Mouse (Mus musculus): ENCODE measurements around the gene AL731706.2.
"Not testable (repeated sequence)": the region's sequence is repeated elsewhere in the genome, so short reads cannot be mapped to it uniquely, and the experiment has no call there.

AL731706.2 gene

DNA sequence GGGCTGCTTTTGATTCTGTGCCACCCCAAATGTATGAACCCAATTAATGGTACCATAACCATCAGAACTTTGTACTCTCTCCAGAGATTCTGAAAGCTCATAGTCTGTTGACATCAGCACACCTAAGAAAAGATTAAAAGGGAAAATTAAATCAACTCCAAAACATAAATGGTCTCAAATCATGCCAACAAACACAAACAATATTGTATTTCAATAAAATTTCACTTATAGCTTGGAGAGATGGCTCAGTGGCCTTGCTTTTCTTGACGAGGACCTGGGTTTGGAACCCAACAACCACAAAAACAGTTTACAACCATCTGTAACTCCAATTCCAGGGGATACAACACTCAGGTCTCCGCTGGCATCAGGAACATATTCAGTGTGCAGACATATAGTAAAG lies at the start of gene AL731706.2:
Gene AL731706.2, minus strand, starts transcription at position 101 of the 400 bp plus-strand sequence.
- no peak for DNase-seq (ENCODE audit: low spot score)

DNA sequence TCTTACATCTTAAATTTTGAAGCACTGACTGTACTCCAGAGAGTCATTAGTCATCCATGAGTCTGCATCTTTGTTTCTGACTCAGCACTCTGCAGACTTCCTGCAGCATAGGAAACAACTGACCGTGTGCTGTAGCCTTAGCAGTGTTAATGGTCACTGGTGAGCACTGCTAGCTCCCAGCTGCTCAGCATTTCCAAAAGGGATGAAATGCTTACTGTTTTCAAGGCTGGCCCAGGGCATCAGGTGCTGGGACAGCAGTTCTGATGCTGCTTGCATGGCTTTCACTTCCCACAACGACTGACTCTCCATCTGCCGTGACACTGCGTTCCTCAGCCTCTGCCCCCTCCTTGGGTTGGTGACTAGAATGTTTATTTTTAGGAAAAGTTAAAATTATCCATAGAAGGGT lies 35.5 kb upstream of the AL731706.2 start:
- DNase-seq (ENCODE audit: low spot score) = peak; percentile 53

GRCm38 (mm10) chr2:136920257-136920993 lies 34.9 kb upstream of the AL731706.2 start:
- DNase-seq (ENCODE audit: low spot score) = no peak

- DNase-seq (ENCODE audit: low spot score) = no peak
Observed at GRCm38 (mm10) chr2:136919433-136919832, 34.0 kb upstream of the AL731706.2 start.

DNA sequence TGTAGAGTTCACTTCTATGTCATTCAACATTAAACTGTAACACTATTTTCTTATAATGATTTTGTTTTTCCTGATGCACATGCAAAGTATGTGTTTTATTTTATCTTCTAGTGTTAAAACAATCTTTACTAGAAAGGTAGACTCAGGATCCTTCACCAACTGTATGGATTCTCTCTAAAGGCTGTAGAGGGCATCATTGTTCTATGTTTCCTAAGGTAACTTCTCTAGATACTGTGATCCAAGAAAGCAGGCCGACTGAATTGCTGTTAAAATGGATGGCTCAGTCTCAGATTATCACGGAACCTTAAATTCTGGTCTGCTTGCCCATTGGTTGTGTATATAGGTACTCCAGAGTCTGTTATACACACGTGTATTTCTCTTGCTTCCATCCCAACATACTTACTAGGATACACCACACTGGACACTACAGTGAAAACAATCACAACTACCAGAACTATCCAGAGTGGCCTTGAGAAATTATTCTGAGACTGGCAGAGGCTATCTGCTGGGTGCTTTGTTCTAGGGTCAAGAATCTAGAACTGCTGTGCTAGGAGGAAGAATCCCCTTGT lies 28.9 kb upstream of the AL731706.2 start:
- no peak for DNase-seq (ENCODE audit: low spot score)

DNA sequence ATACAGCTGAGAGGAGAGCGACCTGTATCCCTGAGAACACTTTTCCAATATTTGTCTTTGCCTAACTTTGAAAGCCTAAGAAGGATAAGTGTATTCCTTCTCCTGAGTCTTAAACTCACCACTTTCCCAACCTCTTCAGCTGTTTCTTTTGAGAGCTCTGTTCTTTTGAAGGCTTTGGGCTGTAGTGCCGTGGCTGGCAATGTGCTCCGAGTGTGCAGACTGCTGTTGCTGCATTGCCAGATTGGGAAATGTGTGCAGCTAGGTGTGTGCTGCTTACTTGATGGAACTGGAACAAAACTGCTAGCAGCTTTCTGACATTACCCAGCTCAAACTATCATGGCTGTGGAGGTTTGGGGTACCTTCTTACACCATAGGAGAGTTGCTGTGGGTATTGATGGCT lies 27.5 kb upstream of the AL731706.2 start:
- DNase-seq (ENCODE audit: low spot score) = no peak

DNA sequence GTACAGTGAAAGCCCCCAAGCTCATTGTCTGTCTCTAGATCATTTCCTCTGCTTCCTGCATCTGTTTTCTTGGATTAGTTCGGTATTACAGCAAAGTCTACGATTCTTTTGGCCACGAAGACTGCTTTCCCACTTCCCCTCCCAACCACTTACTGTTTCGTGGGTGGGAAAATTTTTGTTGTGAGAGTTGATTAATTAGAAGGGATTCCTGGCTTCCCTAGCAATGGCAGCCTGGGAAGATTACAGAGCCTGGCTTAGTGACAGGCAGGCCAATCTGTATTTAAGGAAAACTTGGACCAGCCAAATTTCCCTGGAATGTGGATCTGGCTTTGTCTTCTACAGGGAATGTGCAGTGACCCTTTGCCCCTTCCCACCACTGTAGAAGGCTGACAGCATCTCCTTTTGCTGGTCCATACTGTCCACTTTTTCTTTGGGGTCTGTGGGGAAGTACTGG lies 26.5 kb upstream of the AL731706.2 start:
- DNase-seq (ENCODE audit: low spot score) = no peak

DNA sequence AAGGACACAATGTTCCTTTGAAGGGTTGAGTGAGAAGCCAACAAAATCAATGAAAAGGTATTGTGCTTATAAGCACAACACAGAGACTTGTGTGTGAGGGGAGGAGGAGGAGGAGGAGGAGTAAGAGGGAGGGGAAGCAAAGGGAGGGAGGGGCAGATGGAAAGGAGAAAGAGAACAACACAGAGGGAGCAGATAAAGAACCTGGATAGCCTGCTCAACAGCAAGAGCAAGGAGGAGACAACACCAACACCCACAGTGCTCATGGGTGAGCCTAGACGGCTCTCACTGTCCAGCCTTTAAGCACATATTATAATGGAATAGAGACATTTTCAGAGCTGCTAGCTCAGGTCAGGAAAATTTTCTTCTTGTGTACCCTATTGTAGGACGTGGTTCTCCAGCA lies 23.8 kb upstream of the AL731706.2 start:
- no peak for DNase-seq (ENCODE audit: low spot score)

DNA sequence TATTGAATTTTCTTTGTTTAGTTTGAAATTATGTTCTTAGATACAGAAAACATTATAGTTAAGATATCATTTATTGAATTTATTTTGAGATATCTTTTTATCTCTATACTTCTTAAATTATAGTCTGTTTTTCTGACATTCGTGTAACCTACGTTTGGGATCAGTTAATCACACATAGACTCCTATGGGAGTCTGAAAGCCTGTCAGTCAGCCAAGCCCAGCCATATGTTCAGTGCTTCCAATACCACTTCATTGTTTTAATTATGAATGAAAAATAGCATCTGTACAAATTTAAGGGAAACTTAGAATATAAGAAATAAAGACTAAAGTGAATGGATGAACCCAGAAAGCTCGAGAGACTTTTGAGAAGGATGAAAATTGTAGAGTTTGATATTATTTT lies 23.1 kb upstream of the AL731706.2 start:
- DNase-seq (ENCODE audit: low spot score) = no peak

DNA sequence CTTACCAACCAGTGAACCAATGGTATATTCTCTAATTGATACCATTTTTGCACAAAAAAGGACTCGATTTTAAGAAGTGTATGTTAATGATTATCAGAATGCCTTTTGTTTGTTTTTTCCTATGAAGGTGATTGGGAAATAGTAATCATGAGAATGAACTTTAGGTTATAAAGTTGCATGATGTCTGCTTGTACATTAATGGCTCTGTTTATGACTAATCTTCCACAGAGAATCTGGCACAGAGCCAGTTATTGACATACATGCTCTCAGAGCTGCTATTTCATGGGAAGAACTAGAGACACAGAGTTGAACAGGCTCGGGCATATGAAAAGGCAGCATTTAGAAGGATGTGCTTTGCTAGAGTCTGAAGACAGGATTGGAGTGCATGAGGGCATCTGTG lies 10.7 kb upstream of the AL731706.2 start:
- DNase-seq (ENCODE audit: low spot score) = no peak

GRCm38 (mm10) chr2:136894494-136894893 lies 9.0 kb upstream of the AL731706.2 start:
- no peak for DNase-seq (ENCODE audit: low spot score)

DNA sequence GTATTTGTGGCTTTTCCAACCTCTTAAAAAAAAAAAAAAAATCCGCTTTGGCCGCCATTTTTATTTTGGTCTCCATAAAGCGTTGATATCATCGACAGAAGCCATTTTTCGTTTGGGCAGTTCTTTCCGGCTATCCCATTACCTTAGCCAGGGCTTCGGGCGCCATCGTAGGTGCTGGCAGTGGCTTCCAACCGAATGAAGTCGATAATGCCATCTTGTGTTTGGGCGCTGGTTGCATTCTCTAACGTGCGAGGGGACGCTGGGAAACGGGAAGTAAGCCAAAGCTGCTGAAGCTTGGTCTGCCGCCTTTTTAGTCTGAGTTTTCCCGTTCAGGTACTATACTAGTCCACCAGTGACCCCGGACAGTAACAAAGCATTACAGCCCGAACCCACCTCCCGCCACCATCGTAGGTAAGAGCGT lies 6.5 kb upstream of the AL731706.2 start:
- peak; percentile 94 for DNase-seq (ENCODE audit: low spot score)

DNA sequence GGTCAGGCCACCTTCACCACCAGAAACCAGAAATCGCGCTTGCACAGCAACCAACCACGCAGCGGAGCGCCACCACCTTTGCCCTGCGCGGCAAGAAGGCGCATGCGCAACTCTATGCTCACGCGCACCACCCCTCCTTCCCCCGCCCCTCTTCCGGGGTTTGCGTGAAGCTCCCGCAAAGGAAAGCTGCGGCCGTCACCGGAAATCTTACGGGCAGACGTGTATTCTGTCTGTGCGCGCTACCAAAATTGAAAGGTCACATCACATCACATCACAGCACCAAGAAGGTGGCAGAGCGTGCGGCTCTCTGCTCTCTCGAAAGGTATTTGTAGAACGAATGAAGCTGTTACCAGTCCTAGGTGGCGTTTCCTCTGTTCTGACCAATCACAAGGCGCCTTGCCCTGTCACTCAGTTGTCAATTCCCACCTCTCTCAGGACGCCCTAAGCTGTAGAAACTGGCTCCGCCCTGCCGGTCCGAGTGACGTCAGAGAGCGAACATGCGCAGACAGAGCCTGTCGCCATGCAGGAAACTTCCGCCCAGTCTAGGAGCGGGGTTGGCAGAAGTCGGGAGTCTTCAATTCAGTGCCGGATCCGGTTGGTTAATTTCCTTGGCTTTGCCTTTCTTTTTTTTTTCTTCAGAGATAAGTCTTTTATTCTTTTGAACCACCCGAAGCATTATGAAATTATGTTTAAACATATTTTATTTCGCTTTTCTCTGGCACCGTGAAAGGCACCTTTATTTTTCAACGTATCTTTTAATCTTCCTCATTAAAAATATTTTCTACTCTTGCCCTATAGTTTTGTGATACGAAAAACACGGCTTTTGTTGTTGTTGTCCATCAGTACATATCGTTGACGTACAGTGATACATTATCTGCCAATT lies 5.8 kb upstream of the AL731706.2 start, which contains the start of the genes Slx4ip, AL731706.1 and Mkks:
Gene Slx4ip, plus strand, starts transcription at position 151 of the 883 bp plus-strand sequence.
Gene AL731706.1, minus strand, starts transcription at position 322 of the 883 bp plus-strand sequence.
Gene Mkks, minus strand, starts transcription at position 322 of the 883 bp plus-strand sequence.
- peak; percentile 99 for DNase-seq (ENCODE audit: low spot score)

GRCm38 (mm10) chr2:136890716-136891067 lies 5.2 kb upstream of the AL731706.2 start:
- DNase-seq (ENCODE audit: low spot score) = not testable (repeated sequence)

GRCm38 (mm10) chr2:136886846-136887245 lies 1.4 kb upstream of the AL731706.2 start:
- DNase-seq (ENCODE audit: low spot score) = no peak

GRCm38 (mm10) chr2:136854543-136855388 lies 30.7 kb downstream of the AL731706.2 start:
- DNase-seq (ENCODE audit: low spot score) = no peak

GRCm38 (mm10) chr2:136850366-136850765 lies 35.1 kb downstream of the AL731706.2 start:
- DNase-seq (ENCODE audit: low spot score) = no peak

GRCm38 (mm10) chr2:136837994-136838393 lies 47.5 kb downstream of the AL731706.2 start:
- DNase-seq (ENCODE audit: low spot score) = no peak

GRCm38 (mm10) chr2:136835882-136836281 lies 49.6 kb downstream of the AL731706.2 start:
- no peak for DNase-seq (ENCODE audit: low spot score)

Data from c-Kit-positive CD71-positive TER-119-positive erythroid progenitor cells, embryonic 14.5 days (primary cell).